Comparison of ENCODE assay signal across 12 mouse cellular contexts in the genomic region with DNA sequence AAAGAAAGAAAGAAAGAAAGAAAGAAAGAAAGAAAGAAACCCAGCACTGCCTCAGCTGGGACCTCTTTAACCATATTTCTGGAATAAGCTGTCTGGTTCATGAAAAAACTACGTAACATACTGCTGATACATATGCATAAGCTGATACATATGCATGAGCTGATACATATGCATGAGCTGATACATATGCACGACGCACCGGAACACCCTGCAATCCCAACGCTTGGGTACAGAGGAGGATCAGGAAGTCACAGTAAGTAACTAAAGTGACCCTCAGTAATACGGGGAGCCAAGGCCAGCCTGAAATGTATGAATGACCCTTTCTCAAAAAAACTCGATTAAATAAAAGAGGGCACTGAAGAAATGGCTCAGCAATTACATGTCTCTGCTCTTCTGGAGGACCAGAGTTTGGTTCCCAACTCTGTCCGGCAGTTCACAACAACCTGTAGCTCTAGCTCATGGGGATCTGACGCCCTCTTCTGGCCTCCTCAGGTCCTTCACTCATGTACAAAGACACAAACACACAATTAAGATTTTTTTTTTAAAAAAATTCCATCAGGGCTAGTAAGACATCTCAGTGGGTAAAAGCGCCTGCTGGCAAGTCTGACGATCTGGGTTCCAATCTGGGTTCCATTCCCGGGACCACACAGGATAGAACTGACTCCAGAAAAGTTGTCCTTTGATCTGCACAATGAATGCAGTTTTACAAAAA. TPM values are rescaled to one million over a fixed set of nuclear protein-coding genes. Genes with fewer than 3 reads are reported as not detected.
A peak's percentile ranks its signal among the peaks of the same experiment; 100 is the strongest.
DNase-seq lines count a peak whose midpoint lies in the region; ATAC-seq and TF ChIP-seq lines count a peak whose summit lies in the region.
"Had no signal": no experiment of that assay in that cellular context is flagged by ENCODE, and none has a peak within 500 bp of the region (broad histone marks: within the 10 kb centered on the region; RNA-seq: fewer than 3 reads in every experiment).

No protein-coding gene starts in this region.

- no peak overlapping the region for H3K4me2 ChIP-seq in forebrain, embryonic 11.5 days (ENCODE audit: low read depth, low read length, severe bottlenecking)
- H3K4me2 ChIP-seq in liver, postnatal 0 days (ENCODE audit: low read depth, low read length), result no peak overlapping the region
- no peak overlapping the region for H3K4me2 ChIP-seq in liver, embryonic 11.5 days
- H3K4me2 ChIP-seq in forebrain, embryonic 13.5 days, result peak overlapping the region; percentile 27
- peak overlapping the region; percentile 92 for H3K4me2 ChIP-seq in myocyte (ENCODE audit: low read depth)

- no peaks in the 10 kb centered on the region for H3K9me3 ChIP-seq in forebrain, embryonic 10.5 days
- H3K9me3 ChIP-seq in forebrain, embryonic 11.5 days (ENCODE audit: control insufficient read depth, low read length), result no peaks in the 10 kb centered on the region
- no peaks in the 10 kb centered on the region for H3K9me3 ChIP-seq in liver, postnatal 0 days (ENCODE audit: low read length)
- no peaks in the 10 kb centered on the region for H3K9me3 ChIP-seq in liver, embryonic 11.5 days (ENCODE audit: control insufficient read depth, low read length)
- H3K9me3 ChIP-seq in forebrain, embryonic 13.5 days (replicated peaks), result no peaks in the 10 kb centered on the region

- no peak for TF ChIP-seq EP300 in liver, postnatal 0 days (IDR thresholded peaks at IDR 0.05; ENCODE audit: low read depth)

- no peaks in the 10 kb centered on the region for H3K27me3 ChIP-seq in forebrain, embryonic 10.5 days (ENCODE audit: poor library complexity, severe bottlenecking)
- no peaks in the 10 kb centered on the region for H3K27me3 ChIP-seq in forebrain, embryonic 11.5 days (ENCODE audit: control insufficient read depth, insufficient read depth, low read length)
- H3K27me3 ChIP-seq in liver, postnatal 0 days (ENCODE audit: insufficient read depth, low read length), result no peaks in the 10 kb centered on the region
- no peaks in the 10 kb centered on the region for H3K27me3 ChIP-seq in liver, embryonic 11.5 days (replicated peaks; ENCODE audit: control insufficient read depth, insufficient read depth, low read length)
- H3K27me3 ChIP-seq in forebrain, embryonic 13.5 days, result no peaks in the 10 kb centered on the region
- H3K27me3 ChIP-seq in myocyte (ENCODE audit: control insufficient read depth, insufficient read depth, insufficient read length), result no peaks in the 10 kb centered on the region

- peaks cover 10% of the 10 kb centered on the region for H3K4me1 ChIP-seq in forebrain, embryonic 10.5 days
- no peaks in the 10 kb centered on the region for H3K4me1 ChIP-seq in forebrain, embryonic 11.5 days (replicated peaks; ENCODE audit: control insufficient read depth, insufficient read depth, low read length)
- H3K4me1 ChIP-seq in liver, postnatal 0 days (ENCODE audit: insufficient read depth), result peaks cover 6% of the 10 kb centered on the region; the same call in 1 of the 2 replicates
- H3K4me1 ChIP-seq in liver, embryonic 11.5 days (replicated peaks; ENCODE audit: control insufficient read depth, insufficient read depth, low read length), result no peaks in the 10 kb centered on the region; the same call in 1 of the 2 replicates
- H3K4me1 ChIP-seq in forebrain, embryonic 13.5 days, result 0 out of 2 replicates have a peak, but pooled peaks cover 3% of the 10 kb centered on the region

- no peak for ATAC-seq in forebrain, embryonic 11.5 days (replicated peaks; ENCODE audit: low FRiP score)
- ATAC-seq in liver, postnatal 0 days, result no peak
- no peak for ATAC-seq in liver, embryonic 11.5 days (replicated peaks; ENCODE audit: low FRiP score)
- ATAC-seq in forebrain, embryonic 13.5 days, result peak; percentile 64

- H3ac ChIP-seq in myocyte (ENCODE audit: control insufficient read depth, insufficient read length), result no peak overlapping the region

- no peak overlapping the region for H3K9ac ChIP-seq in forebrain, embryonic 11.5 days (ENCODE audit: low read length)
- H3K9ac ChIP-seq in liver, postnatal 0 days (replicated peaks), result no peak overlapping the region
- H3K9ac ChIP-seq in liver, embryonic 11.5 days (ENCODE audit: low read depth, low read length), result no peak overlapping the region
- no peak overlapping the region for H3K9ac ChIP-seq in forebrain, embryonic 13.5 days

- peaks cover 11% of the 10 kb centered on the region for H3K36me3 ChIP-seq in forebrain, embryonic 10.5 days (replicated peaks)
- H3K36me3 ChIP-seq in forebrain, embryonic 11.5 days (ENCODE audit: control insufficient read depth, insufficient read depth, low read length), result no peaks in the 10 kb centered on the region; the same call in 1 of the 2 replicates
- H3K36me3 ChIP-seq in liver, postnatal 0 days (replicated peaks; ENCODE audit: insufficient read depth, low read length), result peaks cover 3% of the 10 kb centered on the region
- H3K36me3 ChIP-seq in liver, embryonic 11.5 days (ENCODE audit: control insufficient read depth, insufficient read depth, low read length), result no peaks in the 10 kb centered on the region; the same call in 1 of the 2 replicates
- peaks cover 5% of the 10 kb centered on the region for H3K36me3 ChIP-seq in forebrain, embryonic 13.5 days (ENCODE audit: poor library complexity, severe bottlenecking)
- no peaks in the 10 kb centered on the region for H3K36me3 ChIP-seq in myocyte (ENCODE audit: control insufficient read depth, insufficient read depth)

- 87% methylated on average over 12 of the region's 12 CpGs for WGBS in forebrain, embryonic 10.5 days
- 78% methylated on average over 12 of the region's 12 CpGs for WGBS in forebrain, embryonic 11.5 days
- WGBS in liver, postnatal 0 days (ENCODE audit: insufficient replicate concordance), result 84% methylated on average over 12 of the region's 12 CpGs
- WGBS in liver, embryonic 11.5 days, result 87% methylated on average over 12 of the region's 12 CpGs
- 63% methylated on average over 12 of the region's 12 CpGs for WGBS in forebrain, embryonic 13.5 days

- peaks cover 7% of the 10 kb centered on the region for H3K79me2 ChIP-seq in myocyte (ENCODE audit: control insufficient read depth, insufficient read depth)

- no peak for TF ChIP-seq POLR2A in myocyte (IDR thresholded peaks at IDR 0.05; ENCODE audit: insufficient read length, low read depth)

- no peak for DNase-seq in forebrain, embryonic 10.5 days (ENCODE audit: extremely low spot score, low spot score)
- no peak for DNase-seq in forebrain, embryonic 11.5 days (ENCODE audit: low spot score)
- no peak for DNase-seq in liver, postnatal 0 days
- no peak for DNase-seq in liver, embryonic 11.5 days (ENCODE audit: low spot score)
- no peak for DNase-seq in cerebellum, postnatal 25 days
- DNase-seq in right cerebral cortex, postnatal 36 days (ENCODE audit: low spot score in 2 of 2), result no peak
- DNase-seq: cerebellum, adult 11-12 months; kidney, adult 9 months; lung, postnatal 36 days; thymus, postnatal 4 days had no signal

- peak; percentile 30; the same call in 1 of the 2 replicates for TF ChIP-seq CTCF in liver, postnatal 0 days (IDR thresholded peaks at IDR 0.05; ENCODE audit: low read depth)

- no peak overlapping the region for H3K27ac ChIP-seq in forebrain, embryonic 10.5 days
- no peak overlapping the region for H3K27ac ChIP-seq in forebrain, embryonic 11.5 days (ENCODE audit: low read depth, low read length)
- no peak overlapping the region for H3K27ac ChIP-seq in liver, postnatal 0 days (ENCODE audit: low read depth)
- no peak overlapping the region for H3K27ac ChIP-seq in liver, embryonic 11.5 days (ENCODE audit: low read depth, low read length)
- H3K27ac ChIP-seq in forebrain, embryonic 13.5 days, result no peak overlapping the region

- peak overlapping the region; percentile 51; the same call in 1 of the 2 replicates for H3K4me3 ChIP-seq in forebrain, embryonic 10.5 days
- H3K4me3 ChIP-seq in forebrain, embryonic 11.5 days (ENCODE audit: low read depth, low read length), result no peak overlapping the region
- no peak overlapping the region for H3K4me3 ChIP-seq in liver, postnatal 0 days (ENCODE audit: low read depth, low read length)
- no peak overlapping the region for H3K4me3 ChIP-seq in liver, embryonic 11.5 days (ENCODE audit: low read depth, low read length)
- no peak overlapping the region for H3K4me3 ChIP-seq in forebrain, embryonic 13.5 days
- no peak overlapping the region for H3K4me3 ChIP-seq in myocyte

TF ChIP-seq in myocyte, 11 proteins besides CTCF, POLR2A, EP300 and RAD21 (continues in another document):
- no peak for TF ChIP-seq REST (IDR thresholded peaks at IDR 0.05; ENCODE audit: insufficient read depth, insufficient read length)
- no peak for TF ChIP-seq MYOD1 (IDR thresholded peaks at IDR 0.05; ENCODE audit: control insufficient read depth in 1 of 3, insufficient read length in 2 of 3, low read depth in 2 of 3)
- no peak for TF ChIP-seq E2F4 (IDR thresholded peaks at IDR 0.05; ENCODE audit: insufficient read depth)
- no peak for TF ChIP-seq SRF (IDR thresholded peaks at IDR 0.05; ENCODE audit: control insufficient read depth, insufficient read length, low read depth)

RNA-seq across cellular contexts. Expression of a gene that starts 1.4 kb away (rescaled TPM):
- polyA plus RNA-seq in forebrain, embryonic 10.5 days (2016; fragmentation: Nextera tagmentation; extraction: Ambion mirVana), result 23.8 and 29.4 TPM in 2 replicates
- polyA plus RNA-seq in forebrain, embryonic 11.5 days (2014; fragmentation: Nextera tagmentation; extraction: Ambion mirVana), result 23.3 and 23.7 TPM in 2 replicates
- polyA plus RNA-seq in liver, postnatal 0 days (2015; fragmentation: Nextera tagmentation; extraction: Ambion mirVana), result 1.00 and 3.0 TPM in 2 replicates
- 8.7 and 8.8 TPM in 2 replicates for polyA plus RNA-seq in liver, embryonic 11.5 days (2014; fragmentation: Nextera tagmentation; extraction: Ambion mirVana)
- 25.2 and 30.2 TPM in 2 replicates for polyA plus RNA-seq in forebrain, embryonic 13.5 days (2015; fragmentation: Nextera tagmentation; extraction: Ambion mirVana)
- polyA plus RNA-seq in myocyte (2012; fragmentation: generic; extraction: Trizol), result 381 TPM

RNA-seq across cellular contexts. Expression of a gene that starts 19.4 kb away (rescaled TPM):
- polyA plus RNA-seq in forebrain, embryonic 10.5 days (2016; fragmentation: Nextera tagmentation; extraction: Ambion mirVana), result 32.0 and 37.5 TPM in 2 replicates
- polyA plus RNA-seq in forebrain, embryonic 11.5 days (2014; fragmentation: Nextera tagmentation; extraction: Ambion mirVana), result 27.7 and 28.6 TPM in 2 replicates
- 3.9 and 5.6 TPM in 2 replicates for polyA plus RNA-seq in liver, postnatal 0 days (2015; fragmentation: Nextera tagmentation; extraction: Ambion mirVana)
- polyA plus RNA-seq in liver, embryonic 11.5 days (2014; fragmentation: Nextera tagmentation; extraction: Ambion mirVana), result 23.3 and 25.1 TPM in 2 replicates
- 15.7 and 17.3 TPM in 2 replicates for polyA plus RNA-seq in forebrain, embryonic 13.5 days (2015; fragmentation: Nextera tagmentation; extraction: Ambion mirVana)
- polyA plus RNA-seq in myocyte (2012; fragmentation: generic; extraction: Trizol), result 4.0 TPM

RNA-seq across cellular contexts. Expression of a gene that starts 54.3 kb away (rescaled TPM):
- polyA plus RNA-seq in forebrain, embryonic 10.5 days (2016; fragmentation: Nextera tagmentation; extraction: Ambion mirVana), result 22.5 and 23.2 TPM in 2 replicates
- 31.3 and 34.5 TPM in 2 replicates for polyA plus RNA-seq in forebrain, embryonic 11.5 days (2014; fragmentation: Nextera tagmentation; extraction: Ambion mirVana)
- polyA plus RNA-seq in liver, postnatal 0 days (2015; fragmentation: Nextera tagmentation; extraction: Ambion mirVana), result 1.7 and 1.9 TPM in 2 replicates
- polyA plus RNA-seq in liver, embryonic 11.5 days (2014; fragmentation: Nextera tagmentation; extraction: Ambion mirVana), result 10.8 and 11.7 TPM in 2 replicates
- 16.7 and 19.4 TPM in 2 replicates for polyA plus RNA-seq in forebrain, embryonic 13.5 days (2015; fragmentation: Nextera tagmentation; extraction: Ambion mirVana)
- 29.6 TPM for polyA plus RNA-seq in myocyte (2012; fragmentation: generic; extraction: Trizol)

Comparison
In these comparisons a context has a peak if more than half of its experiments do, and no peak if none do; other contexts are left out.
1. H3K4me2 ChIP-seq: peak in forebrain, embryonic 13.5 days (single experiment) and myocyte (single experiment); none in forebrain, embryonic 11.5 days (single experiment), liver, postnatal 0 days (single experiment) and liver, embryonic 11.5 days (single experiment).
2. RNA of a gene that starts 1.4 kb away (polyA plus RNA-seq): 381 TPM in myocyte (single experiment); 25.2 to 30.2 TPM in forebrain, embryonic 13.5 days, 23.8 to 29.4 TPM in forebrain, embryonic 10.5 days, 23.3 to 23.7 TPM in forebrain, embryonic 11.5 days, 8.7 to 8.8 TPM in liver, embryonic 11.5 days and 1.00 to 3.0 TPM in liver, postnatal 0 days; every median in the first group is over 10 times any median in the second.